Mouse (Mus musculus): Measurements from ENCODE around the gene Cmtm3. TPM values are rescaled to one million over a fixed set of nuclear protein-coding genes. Genes with fewer than 3 reads are reported as not detected.
A peak's percentile ranks its signal among the peaks of the same experiment; 100 is the strongest.
"Not testable (repeated sequence)": the region's sequence is repeated elsewhere in the genome, so short reads cannot be mapped to it uniquely, and the experiment has no call there.

Gene Cmtm3
- total and polyA plus RNA-seq, 2 experiments from 2014 or later = 23.1 to 42.6 TPM

DNA sequence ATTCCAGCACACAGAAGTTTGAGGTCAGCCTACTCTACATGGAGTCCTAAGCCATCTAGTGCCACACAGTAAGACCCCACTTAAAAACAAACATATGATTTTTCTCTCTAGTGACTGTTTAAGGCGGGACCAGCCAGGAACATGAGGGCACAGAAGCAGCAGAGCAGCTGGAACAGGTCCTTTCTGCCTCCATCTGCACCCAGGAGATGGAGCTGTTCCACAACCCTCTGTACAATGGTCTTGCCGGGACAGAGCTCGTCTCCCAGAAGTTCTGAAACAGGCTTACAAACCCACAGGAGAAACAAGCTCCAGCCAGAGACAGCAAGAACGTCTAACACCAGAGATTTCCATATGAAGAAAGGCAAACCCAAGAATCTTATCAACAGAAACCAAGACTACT lies 25.9 kb upstream of the Cmtm3 start:
- no peak overlapping the region for H3K9ac ChIP-seq (replicated peaks; ENCODE audit: low read length)
- 62% methylated on average over 4 of the region's 4 CpGs for WGBS
- H3K9me3 ChIP-seq (ENCODE audit: low read length) = no peaks in the 10 kb centered on the region
- peak; percentile 5 for DNase-seq (ENCODE audit: low spot score)
- H3K27ac ChIP-seq = no peak overlapping the region
- ATAC-seq = no peak
- no peak overlapping the region for H3K4me3 ChIP-seq (ENCODE audit: low read length)
- no peaks in the 10 kb centered on the region for H3K4me1 ChIP-seq (ENCODE audit: insufficient read depth, low read length)
- H3K36me3 ChIP-seq (ENCODE audit: insufficient read depth, low read length) = no peaks in the 10 kb centered on the region
- TF ChIP-seq CTCF (IDR thresholded peaks at IDR 0.05; ENCODE audit: low read depth) = peak; percentile 39
- H3K4me2 ChIP-seq (ENCODE audit: low read depth, low read length) = no peak overlapping the region
- no peaks in the 10 kb centered on the region for H3K27me3 ChIP-seq (ENCODE audit: insufficient read depth, low read length)

DNA sequence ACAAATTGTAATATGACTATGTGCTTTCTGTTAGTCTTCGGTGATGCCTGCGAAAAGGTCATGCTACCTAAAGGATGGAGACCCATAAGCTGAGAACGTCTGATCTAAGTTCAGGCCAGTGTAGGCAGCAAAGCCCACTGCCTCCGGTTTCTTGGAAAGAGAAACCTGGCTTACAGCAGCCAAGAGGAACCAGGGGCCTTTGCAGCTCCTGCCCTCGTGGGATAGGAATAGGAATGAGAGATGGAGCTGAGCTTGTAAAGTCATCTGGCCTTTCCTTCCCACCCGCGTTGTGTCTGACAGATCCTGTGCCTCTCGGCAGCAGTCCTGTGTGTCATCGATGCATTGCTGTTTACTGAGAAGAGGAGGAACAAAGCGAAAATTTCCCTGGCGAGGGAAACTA lies 17.9 kb upstream of the Cmtm3 start, which contains the start of gene Gm11020:
Gm11020 (plus strand) TSS at position 301 of the 400 bp plus-strand sequence.
- H3K27me3 ChIP-seq (ENCODE audit: insufficient read depth, low read length); ATAC-seq; H3K4me2 ChIP-seq (ENCODE audit: low read depth, low read length); H3K4me1 ChIP-seq (ENCODE audit: insufficient read depth, low read length); H3K4me3 ChIP-seq (ENCODE audit: low read length); H3K27ac ChIP-seq; H3K9ac ChIP-seq (replicated peaks; ENCODE audit: low read length); DNase-seq (ENCODE audit: low spot score); H3K9me3 ChIP-seq (ENCODE audit: low read length); H3K36me3 ChIP-seq (ENCODE audit: insufficient read depth, low read length): not testable (repeated sequence)
- WGBS = 86% methylated on average over 9 of the region's 11 CpGs

DNA sequence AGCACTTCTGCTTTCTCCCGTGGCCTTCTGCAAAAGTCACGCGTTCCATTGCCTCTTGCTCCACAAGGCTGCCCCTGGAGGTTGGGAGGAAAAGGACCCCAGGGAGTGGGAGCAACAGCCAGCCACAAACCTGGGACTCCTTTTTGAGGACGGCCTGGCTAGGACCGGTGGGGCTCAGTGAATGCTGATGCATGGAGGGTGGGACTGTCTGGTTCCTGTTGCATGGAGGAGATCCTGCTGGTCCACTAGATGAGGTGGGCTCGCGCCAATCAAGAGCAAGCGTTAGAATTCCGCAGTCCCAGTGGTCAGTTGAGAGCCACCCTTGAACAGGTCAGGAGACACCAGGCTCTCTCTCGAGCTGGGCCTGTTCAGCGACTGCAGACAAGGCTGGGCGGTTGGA lies 17.3 kb upstream of the Cmtm3 start, which contains the start of gene Cmtm2b:
Cmtm2b (plus strand) TSS at position 301 of the 400 bp plus-strand sequence.
- not testable (repeated sequence) for H3K4me3 ChIP-seq (ENCODE audit: low read length); H3K36me3 ChIP-seq (ENCODE audit: insufficient read depth, low read length); H3K4me1 ChIP-seq (ENCODE audit: insufficient read depth, low read length); H3K9me3 ChIP-seq (ENCODE audit: low read length); DNase-seq (ENCODE audit: low spot score); H3K27me3 ChIP-seq (ENCODE audit: insufficient read depth, low read length); ATAC-seq; H3K4me2 ChIP-seq (ENCODE audit: low read depth, low read length); H3K9ac ChIP-seq (replicated peaks; ENCODE audit: low read length); H3K27ac ChIP-seq
- WGBS = 94% methylated on average over 12 of the region's 12 CpGs

DNA sequence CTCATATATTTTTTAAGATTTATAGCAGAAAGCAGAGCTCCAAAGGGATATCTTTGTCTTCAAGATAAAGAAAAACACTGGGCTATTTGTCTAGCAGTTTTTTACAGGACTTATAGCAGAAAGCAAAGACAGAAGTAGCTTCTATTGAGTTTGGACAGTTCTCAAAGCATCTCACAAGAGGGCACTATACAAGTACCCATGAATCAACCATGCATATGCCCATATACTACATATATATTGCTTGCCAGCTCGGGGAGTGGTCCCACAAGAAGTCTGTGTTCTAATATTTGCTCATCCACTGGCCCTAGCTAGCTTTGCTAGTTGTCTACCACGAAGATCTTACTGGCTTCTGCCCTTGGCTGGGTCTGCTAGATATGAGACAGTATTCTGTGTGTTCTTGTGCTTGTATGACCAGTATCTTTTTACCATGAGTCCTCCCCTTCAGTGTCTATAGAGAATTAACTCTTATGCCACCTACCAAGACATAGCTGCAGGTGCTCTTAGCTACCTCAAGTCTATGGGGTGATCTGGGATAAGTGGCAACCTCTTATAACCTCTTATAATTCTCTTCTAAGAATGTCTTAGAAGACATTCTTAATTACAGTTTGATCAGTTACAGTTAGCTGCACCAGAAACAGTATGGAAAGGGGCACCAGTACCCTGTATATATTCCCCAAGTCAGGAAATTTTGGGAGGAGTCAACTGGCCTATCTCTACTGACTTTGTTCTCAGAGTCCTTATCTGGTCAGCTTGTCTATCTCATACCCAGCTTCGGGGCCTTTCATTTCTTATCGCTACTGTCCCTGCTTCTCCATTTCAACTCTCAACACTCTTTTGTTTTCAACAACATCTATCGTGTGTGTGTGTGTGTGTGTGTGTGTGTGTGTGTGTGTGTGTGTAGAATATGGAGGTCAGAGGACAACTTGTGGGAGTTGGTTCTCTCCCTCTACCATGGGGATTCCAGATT lies 6.3 kb upstream of the Cmtm3 start:
- Histone ChIP-seq H3K9ac (replicated peaks; ENCODE audit: low read length) (no peak overlapping the region), H3K9me3 (ENCODE audit: low read length) (no peaks in the 10 kb centered on the region), H3K4me3 (ENCODE audit: low read length) (no peak overlapping the region), H3K27ac (no peak overlapping the region), H3K4me1 (ENCODE audit: insufficient read depth, low read length) (no peaks in the 10 kb centered on the region), H3K36me3 (ENCODE audit: insufficient read depth, low read length) (no peaks in the 10 kb centered on the region), H3K4me2 (ENCODE audit: low read depth, low read length) (no peak overlapping the region), H3K27me3 (ENCODE audit: insufficient read depth, low read length) (no peaks in the 10 kb centered on the region)
- no peak for DNase-seq (ENCODE audit: low spot score)
- WGBS = 78% methylated on average over 5 of the region's 5 CpGs
- no peak for ATAC-seq
- TF ChIP-seq CTCF (IDR thresholded peaks at IDR 0.05; ENCODE audit: low read depth) = no peak

DNA sequence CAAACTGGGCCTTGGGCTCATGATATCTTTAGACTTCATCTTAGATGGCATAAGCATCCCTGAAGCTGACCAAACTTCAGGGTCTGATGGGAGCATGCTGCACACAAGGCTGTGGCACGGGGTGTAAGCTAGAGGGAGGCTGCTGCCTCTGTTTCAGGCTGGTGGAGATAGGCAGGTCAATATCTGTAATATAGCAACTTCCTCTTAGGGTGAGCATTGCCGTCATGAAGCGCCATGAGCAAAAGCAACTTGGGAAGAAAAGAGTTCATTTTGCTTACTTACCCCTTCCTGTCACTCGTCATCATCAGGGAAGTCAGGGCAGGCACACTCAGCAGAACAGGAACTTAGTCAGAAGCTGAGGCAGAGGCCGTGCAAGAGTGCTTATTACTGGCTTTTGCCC lies 5.4 kb upstream of the Cmtm3 start:
- no peaks in the 10 kb centered on the region for H3K36me3 ChIP-seq (ENCODE audit: insufficient read depth, low read length)
- DNase-seq (ENCODE audit: low spot score) = no peak
- 78% methylated on average over 5 of the region's 5 CpGs for WGBS

DNA sequence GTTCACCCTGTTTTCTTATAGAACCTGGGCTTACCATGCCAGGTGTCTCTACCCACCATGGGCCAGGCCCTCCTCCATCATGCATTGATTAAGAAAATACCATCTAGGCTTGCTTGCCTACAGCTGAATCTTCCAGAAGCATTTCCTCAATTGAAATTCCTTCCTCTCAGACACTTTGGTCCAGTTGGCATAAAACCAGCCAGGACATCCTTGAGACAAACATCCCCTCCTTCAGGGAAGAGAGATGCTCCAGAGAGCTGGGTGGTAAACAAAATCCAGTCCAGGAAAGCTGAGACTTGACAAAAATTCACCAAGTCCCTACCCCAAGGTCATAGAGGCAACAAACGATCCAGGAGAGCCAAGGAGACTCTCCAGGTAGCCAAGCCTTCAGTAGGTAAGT lies 5.0 kb upstream of the Cmtm3 start:
- Histone ChIP-seq H3K36me3 (ENCODE audit: insufficient read depth, low read length) (no peaks in the 10 kb centered on the region), H3K9me3 (ENCODE audit: low read length) (no peaks in the 10 kb centered on the region), H3K4me3 (ENCODE audit: low read length) (no peak overlapping the region), H3K27ac (no peak overlapping the region), H3K4me1 (ENCODE audit: insufficient read depth, low read length) (no peaks in the 10 kb centered on the region), H3K9ac (replicated peaks; ENCODE audit: low read length) (no peak overlapping the region), H3K27me3 (ENCODE audit: insufficient read depth, low read length) (no peaks in the 10 kb centered on the region), H3K4me2 (ENCODE audit: low read depth, low read length) (no peak overlapping the region)
- DNase-seq (ENCODE audit: low spot score) (no peak), ATAC-seq (no peak)
- WGBS = 86% methylated on average over 1 of the region's 1 CpGs
- no peak for TF ChIP-seq CTCF (IDR thresholded peaks at IDR 0.05; ENCODE audit: low read depth)

More for the DNA sequence above, 5.4 kb upstream of the Cmtm3 start:
- Histone ChIP-seq H3K9me3 (ENCODE audit: low read length) (no peaks in the 10 kb centered on the region), H3K4me2 (ENCODE audit: low read depth, low read length) (no peak overlapping the region), H3K27me3 (ENCODE audit: insufficient read depth, low read length) (no peaks in the 10 kb centered on the region), H3K27ac (no peak overlapping the region), H3K4me3 (ENCODE audit: low read length) (no peak overlapping the region), H3K4me1 (ENCODE audit: insufficient read depth, low read length) (no peaks in the 10 kb centered on the region), H3K9ac (replicated peaks; ENCODE audit: low read length) (no peak overlapping the region)
- TF ChIP-seq CTCF (IDR thresholded peaks at IDR 0.05; ENCODE audit: low read depth) = no peak
- ATAC-seq = no peak

DNA sequence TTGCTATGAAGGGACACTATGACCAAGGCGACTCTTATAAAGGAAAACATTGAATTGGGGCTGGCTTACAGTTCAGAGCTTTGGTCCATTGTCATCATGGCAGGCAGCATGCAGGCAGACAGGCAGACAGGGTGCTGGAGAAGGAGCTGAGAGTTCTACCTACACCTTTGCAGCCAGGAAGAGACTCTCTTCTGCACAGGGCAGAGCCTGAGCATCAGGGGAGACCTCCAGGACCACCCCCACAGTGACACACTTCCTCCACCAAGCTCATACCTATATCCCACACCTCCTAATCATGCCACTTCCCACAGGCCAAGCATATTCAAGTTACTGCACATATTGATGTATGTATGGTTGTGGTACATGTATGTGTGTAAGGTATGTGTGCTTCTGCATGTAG lies 2.4 kb upstream of the Cmtm3 start:
- Histone ChIP-seq H3K9ac (replicated peaks; ENCODE audit: low read length) (no peak overlapping the region), H3K36me3 (ENCODE audit: insufficient read depth, low read length) (no peaks in the 10 kb centered on the region), H3K27ac (no peak overlapping the region), H3K27me3 (ENCODE audit: insufficient read depth, low read length) (no peaks in the 10 kb centered on the region), H3K9me3 (ENCODE audit: low read length) (no peaks in the 10 kb centered on the region), H3K4me2 (ENCODE audit: low read depth, low read length) (no peak overlapping the region), H3K4me3 (ENCODE audit: low read length) (no peak overlapping the region), H3K4me1 (ENCODE audit: insufficient read depth, low read length) (no peaks in the 10 kb centered on the region)
- no peak for DNase-seq (ENCODE audit: low spot score)
- no peak for ATAC-seq
- no peak for TF ChIP-seq CTCF (IDR thresholded peaks at IDR 0.05; ENCODE audit: low read depth)
- WGBS = 88% methylated on average over 1 of the region's 1 CpGs
